Mouse (Mus musculus) cortical plate, adult 2 months (tissue): ENCODE results near the gene Ccdc40. TPM values are rescaled to one million over a fixed set of nuclear protein-coding genes. Genes with fewer than 3 reads are reported as not detected.
A peak's percentile ranks its signal among the peaks of the same experiment; 100 is the strongest.

Experiments used
- H3K27ac ChIP-seq: fragments of 200-500 bp; 2 replicates; pipeline ENCODE4 v1.5.1; 2012; ENCODE audit warnings: low read length, control low read depth, inconsistent platforms; ENCODE audit not compliant: insufficient read depth
- H3K4me1 ChIP-seq: fragments of 200-500 bp; 2 replicates; pipeline ENCODE4 v1.6.1; 2011; ENCODE audit warnings: low read length; ENCODE audit not compliant: control insufficient read depth, insufficient read depth
- H3K4me3 ChIP-seq: fragments of 200-500 bp; 2 replicates; pipeline ENCODE4 v1.5.1; 2011; ENCODE audit warnings: mild to moderate bottlenecking, low read length, control low read depth; ENCODE audit not compliant: insufficient read depth
- CTCF ChIP-seq: fragments of 200-500 bp; IDR thresholded peaks from 2 replicates; pipeline ENCODE4 v1.5.1; 2011; ENCODE audit warnings: mild to moderate bottlenecking, control low read depth, low read length; ENCODE audit not compliant: insufficient read depth; ENCODE audit errors: extremely low read depth
- POLR2A ChIP-seq: fragments of 200-500 bp; IDR thresholded peaks from 2 replicates; pipeline ENCODE4 v1.6.1; 2011; ENCODE audit warnings: mild to moderate bottlenecking, low read length, control low read depth; ENCODE audit not compliant: insufficient read depth; ENCODE audit errors: extremely low read depth
- polyA plus RNA-seq: library from polyadenylated mRNA; depleted of rRNA; stranded (reverse); fragments of >200 nt; gene quantifications from 2 replicates; pipeline ENCODE4 v1.2.3, GENCODE M21; 2012

Ccdc40 gene
- polyA plus RNA-seq, 1 experiment, result 1.4 TPM

DNA sequence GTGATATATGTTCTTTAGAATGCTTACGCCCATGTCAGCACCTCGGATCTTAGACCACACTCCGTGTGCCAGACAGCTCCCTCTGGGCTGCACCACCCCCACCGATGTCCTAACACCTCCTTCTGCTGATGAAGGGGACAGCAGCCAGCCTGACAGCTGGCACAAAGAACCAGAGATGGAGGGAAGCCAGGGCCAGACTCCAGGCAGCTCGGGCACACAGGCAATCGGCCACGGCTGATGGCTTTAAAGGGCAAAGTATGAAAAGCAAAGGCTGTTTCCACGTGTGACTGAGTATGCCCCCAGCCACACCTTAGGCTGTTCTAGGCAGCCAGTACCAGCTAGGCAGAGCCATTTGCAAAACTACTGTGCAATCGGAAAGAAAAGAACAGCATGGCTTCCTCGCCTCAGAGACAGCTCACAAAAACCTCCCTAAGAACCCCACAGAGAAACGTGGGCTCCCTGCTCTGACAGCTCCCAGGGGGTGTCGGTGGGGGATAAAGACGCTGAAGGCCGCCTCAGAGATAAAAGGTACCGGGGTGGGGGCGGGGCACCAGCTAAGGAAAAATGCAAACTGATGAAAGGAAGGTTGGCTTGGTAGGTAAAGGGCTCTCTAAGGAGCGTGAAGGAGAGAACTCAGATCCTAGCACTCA lies 8.4 kb upstream of the Ccdc40 start:
- Histone ChIP-seq H3K4me3 (no peak overlapping the region), H3K27ac (no peak overlapping the region)

DNA sequence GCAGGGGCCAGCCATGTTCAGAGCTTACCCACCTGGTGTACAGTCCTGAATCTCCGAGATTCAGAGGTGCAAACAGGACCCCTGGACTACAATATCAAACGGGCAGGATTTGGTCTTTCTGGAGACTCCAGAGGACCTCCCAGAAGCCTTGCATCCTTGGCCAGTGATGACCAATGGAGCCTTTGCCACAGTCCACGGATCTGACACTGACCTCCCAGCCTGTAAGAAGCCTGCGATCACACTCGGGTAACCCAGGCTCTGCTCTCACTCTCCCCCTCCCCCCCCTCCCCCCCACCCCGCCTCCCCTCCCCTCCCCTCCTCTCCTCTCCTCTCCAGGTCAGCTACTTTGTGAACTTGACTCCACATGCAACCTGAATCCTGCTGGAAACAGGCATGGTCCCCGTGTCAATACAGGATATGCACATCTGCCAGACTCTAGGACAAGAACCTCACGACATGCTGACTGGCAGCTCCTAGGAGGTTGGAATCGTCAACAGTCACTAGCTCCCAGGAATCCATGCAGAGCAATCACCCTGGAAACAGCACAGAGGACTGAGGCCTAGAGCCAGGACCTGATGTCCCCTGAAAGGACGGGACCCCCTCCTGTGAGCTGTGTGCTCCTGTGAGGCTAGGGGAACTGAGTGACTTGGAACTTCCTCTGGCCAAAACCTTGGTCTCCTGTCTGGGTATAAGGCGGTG lies 6.4 kb upstream of the Ccdc40 start:
- TF ChIP-seq CTCF (no peak), POLR2A (no peak)
- Histone ChIP-seq H3K4me1 (0 out of 2 replicates have a peak, but pooled peaks cover 4% of the 10 kb centered on the region), H3K27ac (no peak overlapping the region), H3K4me3 (no peak overlapping the region)

More for the DNA sequence above, 8.4 kb upstream of the Ccdc40 start:
- TF ChIP-seq POLR2A, result no peak
- no peak for TF ChIP-seq CTCF
- 0 out of 2 replicates have a peak, but pooled peaks cover 4% of the 10 kb centered on the region for H3K4me1 ChIP-seq

DNA sequence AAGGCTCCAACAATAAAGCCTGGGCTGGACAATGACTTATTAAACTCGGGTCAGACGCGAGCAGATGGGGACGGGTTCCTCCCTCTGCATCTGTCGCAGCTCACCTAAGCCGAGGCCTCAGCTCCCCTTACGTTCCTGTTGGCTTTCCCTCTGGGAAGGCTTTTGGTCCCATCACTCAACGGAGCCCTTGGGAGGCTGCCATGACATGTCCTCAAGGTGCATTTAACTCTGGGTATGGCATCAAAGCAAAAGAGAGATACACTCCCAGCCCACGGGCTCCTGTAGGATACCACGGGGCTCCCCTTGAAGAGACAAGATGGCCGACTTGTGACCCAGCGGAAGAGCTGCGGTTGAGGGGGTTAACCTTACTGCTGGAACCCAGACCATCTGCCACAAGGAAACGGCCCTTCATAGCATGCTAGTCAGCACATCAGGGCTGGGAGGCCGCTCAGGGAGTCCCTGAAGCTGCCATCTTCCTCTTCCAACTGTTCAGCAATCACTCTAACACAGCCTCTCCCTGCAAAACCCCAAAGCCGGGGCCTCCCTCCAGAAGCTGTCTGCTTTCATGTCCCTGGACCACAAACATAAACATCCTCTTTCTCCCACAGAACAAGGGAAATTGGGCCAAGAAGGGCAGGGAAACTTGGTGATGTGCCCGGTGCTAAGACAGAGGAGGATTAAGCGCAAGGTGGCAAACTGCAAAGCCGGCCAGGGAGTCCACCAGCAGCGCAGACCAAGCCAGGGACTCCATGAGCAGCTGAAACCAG lies 5.1 kb upstream of the Ccdc40 start:
- 0 out of 2 replicates have a peak, but pooled peaks cover 4% of the 10 kb centered on the region for H3K4me1 ChIP-seq
- H3K27ac ChIP-seq, result no peak overlapping the region
- no peak overlapping the region for H3K4me3 ChIP-seq
- TF ChIP-seq CTCF, result no peak
- TF ChIP-seq POLR2A, result no peak

DNA sequence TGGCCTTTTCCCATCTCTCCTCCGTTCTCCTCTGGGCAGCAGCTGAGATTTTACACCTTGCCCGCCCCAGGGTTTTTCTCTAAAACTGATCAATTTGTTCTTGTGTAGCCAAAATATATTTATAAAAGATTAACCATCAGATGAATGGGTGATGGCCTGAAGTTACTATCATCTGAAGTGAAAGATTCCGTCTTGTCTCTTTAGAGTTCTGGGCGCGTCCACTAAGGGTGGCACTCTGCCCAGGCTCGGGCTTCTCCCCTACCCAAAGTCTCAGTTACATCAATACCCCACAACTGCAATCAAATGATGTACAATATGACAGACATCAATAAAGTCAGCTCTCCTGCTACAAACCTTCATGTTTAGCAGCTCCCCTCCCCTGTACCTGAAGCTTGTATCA lies 3.4 kb upstream of the Ccdc40 start:
- Histone ChIP-seq H3K4me1 (no peaks in the 10 kb centered on the region), H3K27ac (no peak overlapping the region), H3K4me3 (no peak overlapping the region)
- TF ChIP-seq POLR2A (no peak), CTCF (no peak)

DNA sequence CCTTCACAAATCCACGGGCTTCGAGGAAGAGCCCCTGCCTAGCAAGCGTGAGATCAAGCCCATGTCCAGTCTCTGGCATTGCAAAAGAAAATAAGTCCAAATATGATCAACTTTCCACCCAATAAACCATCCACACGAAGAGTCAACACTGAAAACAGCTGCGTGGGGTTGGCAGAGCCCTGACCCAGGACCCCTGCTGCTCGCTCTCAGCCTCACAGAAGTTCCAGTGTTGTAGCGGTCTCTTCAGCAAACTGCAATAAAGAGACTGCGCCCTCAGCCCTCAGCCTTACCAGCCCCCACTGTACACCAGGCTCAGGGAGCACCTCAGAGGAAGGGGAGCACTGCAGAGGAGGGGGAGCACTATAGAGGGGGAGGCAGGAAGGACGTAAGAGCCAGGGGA lies 2.7 kb upstream of the Ccdc40 start:
- Histone ChIP-seq H3K27ac (no peak overlapping the region), H3K4me1 (no peaks in the 10 kb centered on the region), H3K4me3 (no peak overlapping the region)
- TF ChIP-seq POLR2A, result no peak
- TF ChIP-seq CTCF, result no peak

DNA sequence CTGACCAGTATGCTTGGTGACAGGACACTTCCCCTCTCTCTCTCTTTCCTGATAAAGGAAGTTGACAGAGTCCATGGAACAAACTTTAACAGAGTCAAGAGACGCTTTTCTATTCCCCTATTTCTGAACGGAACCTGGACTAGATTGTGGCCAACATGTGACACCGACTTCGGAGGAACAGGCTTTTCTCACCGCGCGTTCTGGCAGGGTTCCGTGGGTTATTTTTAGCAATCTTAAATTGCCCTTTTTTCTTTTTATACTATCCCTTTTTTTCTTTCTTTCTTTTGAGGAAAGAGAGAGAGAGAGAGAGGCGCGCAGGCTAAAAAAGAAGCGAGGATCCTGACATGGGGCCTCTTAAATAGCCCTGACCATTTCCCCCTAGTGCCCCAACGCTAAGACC lies 781 bp upstream of the Ccdc40 start:
- H3K27ac ChIP-seq, result no peak overlapping the region; the same call in 1 of the 2 replicates
- TF ChIP-seq CTCF, result no peak
- TF ChIP-seq POLR2A, result no peak
- H3K4me3 ChIP-seq, result peak overlapping the region; percentile 32
- H3K4me1 ChIP-seq, result no peaks in the 10 kb centered on the region

DNA sequence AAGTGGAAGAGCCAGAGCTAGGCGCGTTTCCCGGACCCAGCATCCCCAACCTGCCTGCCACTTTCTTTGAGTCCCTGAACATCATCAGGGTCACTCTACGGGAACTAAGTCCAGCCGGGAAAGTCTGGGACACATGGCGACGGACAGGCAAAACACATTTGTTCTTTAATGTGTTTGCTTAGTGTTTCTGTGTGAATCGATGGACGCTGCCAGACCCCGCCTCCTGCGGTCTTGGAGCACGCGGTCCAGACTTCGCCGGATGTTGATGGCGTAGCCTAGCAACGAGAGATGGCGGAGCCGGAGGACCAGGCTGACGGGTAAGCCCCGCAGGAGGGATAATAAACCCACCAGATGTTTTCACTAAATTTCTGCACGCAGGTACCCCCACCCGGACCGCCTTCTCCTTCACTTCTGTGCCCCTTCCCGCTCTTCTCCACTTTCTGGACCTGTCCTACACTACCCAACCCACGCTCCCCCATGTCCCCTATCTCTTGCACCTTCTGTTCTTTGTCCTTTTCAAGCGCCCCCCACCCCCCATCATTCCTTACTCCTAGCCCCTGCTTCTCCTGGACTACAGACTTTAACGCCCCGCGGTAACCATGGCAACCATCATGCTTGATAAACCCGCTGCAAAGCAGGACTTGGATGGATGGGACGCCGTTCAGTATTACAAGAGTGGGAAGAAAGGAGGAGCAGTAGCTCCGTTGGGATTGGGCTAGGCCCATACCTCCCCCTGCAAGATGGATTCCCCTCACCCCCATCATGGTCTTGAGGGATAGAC lies 664 bp downstream of the Ccdc40 start:
- Histone ChIP-seq H3K4me3 (peak overlapping the region; percentile 32), H3K4me1 (no peaks in the 10 kb centered on the region), H3K27ac (no peak overlapping the region)
- TF ChIP-seq CTCF (no peak), POLR2A (no peak)

DNA sequence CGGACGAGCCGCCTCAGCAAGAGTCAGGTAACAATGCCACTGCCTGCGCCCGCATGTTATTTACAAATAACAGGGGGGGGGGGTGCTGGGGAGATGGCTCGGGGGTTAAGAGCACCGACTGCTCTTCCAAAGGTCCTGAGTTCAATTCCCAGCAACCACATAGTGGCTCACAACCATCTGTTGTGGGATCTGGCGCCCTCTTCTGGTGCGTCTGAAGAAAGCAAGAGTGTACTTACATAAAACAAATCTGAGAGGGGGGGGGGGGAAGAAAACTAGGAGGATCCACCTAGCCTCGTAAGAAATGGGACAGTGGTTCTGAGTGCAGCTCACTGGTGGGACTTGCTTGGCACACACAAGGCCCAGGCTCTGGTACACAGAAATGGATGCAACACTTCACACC lies 6.4 kb downstream of the Ccdc40 start:
- no peak overlapping the region for H3K27ac ChIP-seq
- H3K4me1 ChIP-seq, result no peaks in the 10 kb centered on the region

DNA sequence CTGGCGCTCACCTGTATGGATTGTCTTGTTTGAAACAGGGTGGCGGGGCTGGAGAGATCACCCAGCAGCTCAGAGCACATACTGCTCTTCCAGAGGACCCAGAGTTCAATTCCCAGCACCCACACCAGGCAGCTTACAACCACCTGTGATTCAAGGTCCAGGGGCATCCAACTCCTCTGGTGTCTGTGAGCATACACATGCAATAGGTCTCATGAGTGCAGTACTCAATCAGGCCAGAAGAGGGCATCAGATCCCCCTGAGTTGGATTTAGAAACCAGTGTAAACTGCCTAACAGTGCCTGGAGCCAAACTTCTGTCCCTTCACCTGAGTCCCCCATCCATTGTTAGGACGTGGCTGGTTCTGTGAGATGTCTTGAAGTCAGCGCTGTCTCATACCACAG lies 7.2 kb downstream of the Ccdc40 start:
- Histone ChIP-seq H3K4me1 (no peaks in the 10 kb centered on the region), H3K27ac (no peak overlapping the region), H3K4me3 (no peak overlapping the region)
- TF ChIP-seq CTCF (peak; percentile 40; the same call in 1 of the 2 replicates), POLR2A (no peak)

More for the DNA sequence above, 6.4 kb downstream of the Ccdc40 start:
- no peak for TF ChIP-seq POLR2A
- no peak for TF ChIP-seq CTCF
- no peak overlapping the region for H3K4me3 ChIP-seq
